Mouse (Mus musculus) embryonic facial prominence, embryonic 11.5 days (tissue): ENCODE measurements at regions not wholly inside any gene's neighbourhood (a gene's known extent, or its start where the extent isn't known, plus 50 kb on each side); places are given as distances from the start of the nearest gene placed in this dataset.
A peak's percentile ranks its signal among the peaks of the same experiment; 100 is the strongest.
"Not testable (repeated sequence)": the region's sequence is repeated elsewhere in the genome, so short reads cannot be mapped to it uniquely, and the experiment has no call there.

ENCODE experiments used
- ATAC-seq: fragments of 200-750 bp; cut with Nextera tagmentation; replicated peaks from 2 replicates; pipeline ENCODE4 v1.8.0; 2017; ENCODE audit warnings: low read depth; ENCODE audit not compliant: insufficient number of reproducible peaks, low FRiP score, low TSS enrichment
- DNase-seq: peaks from one replicate; pipeline ENCODE4 v3.0.0-alpha.2; 2015; ENCODE audit warnings: low spot score
- H3K27ac ChIP-seq: fragments of 300-500 bp; sonication (generic); replicated peaks from 2 replicates; pipeline ENCODE4 v1.5.1; 2014; ENCODE audit warnings: mild to moderate bottlenecking, low read depth, low read length, control low read depth
- H3K27me3 ChIP-seq: fragments of 300-500 bp; sonication (generic); 2 replicates; pipeline ENCODE4 v1.6.1; 2014; ENCODE audit warnings: mild to moderate bottlenecking, low read length, moderate library complexity, mixed read lengths; ENCODE audit not compliant: control insufficient read depth, insufficient read depth
- H3K36me3 ChIP-seq: fragments of 300-500 bp; sonication (generic); replicated peaks from 2 replicates; pipeline ENCODE4 v1.6.1; 2014; ENCODE audit warnings: low read depth, mild to moderate bottlenecking, low read length, moderate library complexity, mixed read lengths; ENCODE audit not compliant: control insufficient read depth, insufficient read depth
- H3K4me1 ChIP-seq: fragments of 300-500 bp; sonication (generic); 2 replicates; pipeline ENCODE4 v1.6.1; 2014; ENCODE audit warnings: low read length, mixed read lengths; ENCODE audit not compliant: control insufficient read depth, insufficient read depth
- H3K4me2 ChIP-seq: fragments of 300-500 bp; sonication (generic); 2 replicates; pipeline ENCODE4 v1.6.1; 2014; ENCODE audit warnings: low read depth, mild to moderate bottlenecking, control low read depth, low read length, moderate library complexity
- H3K4me3 ChIP-seq: fragments of 300-500 bp; sonication (generic); 2 replicates; pipeline ENCODE4 v1.5.1; 2014; ENCODE audit warnings: low read depth, low read length, control low read depth
- H3K9ac ChIP-seq: fragments of 300-500 bp; sonication (generic); replicated peaks from 2 replicates; pipeline ENCODE4 v1.6.1; 2014; ENCODE audit warnings: mild to moderate bottlenecking, control low read depth, low read length
- H3K9me3 ChIP-seq: fragments of 300-500 bp; sonication (generic); replicated peaks from 2 replicates; pipeline ENCODE4 v1.6.1; 2016; ENCODE audit warnings: mild to moderate bottlenecking, low read length, inconsistent platforms, mixed read lengths; ENCODE audit not compliant: control insufficient read depth
- WGBS: fragments of 180-500 bp; shearing (Covaris S2); extraction: QIAGEN DNeasy Blood & Tissue Kit; methylation state at CpG from one replicate; pipeline ENCODE4 v1.1.7; 2014; 5-methylcytosine and 5-hydroxymethylcytosine counted together

DNA sequence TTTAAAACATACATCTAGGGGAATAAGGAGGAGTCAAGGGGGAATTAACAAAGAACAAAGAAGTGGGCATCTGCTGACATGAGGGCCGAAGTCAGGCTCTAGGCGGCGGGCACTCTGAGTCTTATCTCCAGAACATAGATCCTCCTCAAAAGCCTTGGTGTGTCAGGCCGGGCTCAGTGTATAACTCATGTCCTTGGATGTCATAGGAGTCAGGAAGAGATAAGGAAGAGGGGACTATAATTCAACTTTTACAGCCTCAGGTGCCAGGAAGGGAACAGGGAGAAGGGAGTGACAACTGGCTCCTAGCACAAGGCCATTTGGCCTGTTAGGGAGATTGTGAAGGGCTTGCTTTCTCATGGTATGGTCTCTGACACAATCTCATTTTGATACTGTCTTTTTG, 185.9 kb upstream of the Ube2e2 start:
- H3K4me3 ChIP-seq, H3K36me3 ChIP-seq: not testable (repeated sequence)
- 96% methylated on average over 4 of the region's 4 CpGs for WGBS

DNA sequence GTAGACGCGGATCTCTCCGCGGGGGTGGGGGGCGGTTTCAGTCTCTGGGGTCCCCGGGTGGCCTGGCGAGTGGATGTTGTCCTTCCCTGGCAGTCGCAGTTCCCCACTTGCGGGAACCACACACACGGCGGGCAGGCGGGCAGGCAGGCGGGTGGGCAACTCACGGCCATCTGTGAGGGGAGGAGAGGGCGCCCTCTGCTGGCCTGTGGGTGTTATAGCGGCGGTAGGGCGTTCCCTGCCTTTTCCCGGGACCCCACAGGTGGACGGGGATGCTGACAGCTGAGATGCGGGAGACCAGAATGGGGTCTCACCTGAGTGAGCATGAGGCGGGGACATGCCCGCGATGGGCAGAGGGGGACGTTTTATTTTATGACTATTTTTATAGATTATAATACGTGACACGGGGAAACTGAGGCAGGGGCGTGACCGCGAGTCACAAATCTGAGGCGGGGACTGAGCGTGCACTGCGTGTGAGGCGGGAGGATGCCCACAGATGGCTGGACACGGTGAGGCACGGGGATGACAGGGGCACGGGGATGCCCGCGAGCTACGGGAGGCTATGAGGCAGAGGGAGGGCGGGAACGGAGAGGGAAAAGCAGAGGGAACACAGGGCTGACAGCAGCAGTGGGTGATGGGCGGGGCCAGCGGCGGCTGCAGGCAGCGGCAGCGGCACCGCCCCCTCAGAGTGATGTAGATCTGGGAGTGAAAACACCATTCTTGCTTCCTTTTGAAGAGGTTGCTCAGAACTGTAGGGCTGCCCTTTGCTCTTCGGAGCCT, 148.1 kb upstream of the Ube2e2 start:
- Histone ChIP-seq H3K36me3 (no peaks in the 10 kb centered on the region), H3K9ac (no peak overlapping the region; the same call in 1 of the 2 replicates), H3K4me3 (peak overlapping the region; percentile 36), H3K4me1 (no peaks in the 10 kb centered on the region), H3K9me3 (no peaks in the 10 kb centered on the region), H3K27me3 (no peaks in the 10 kb centered on the region), H3K4me2 (peak overlapping the region; percentile 74), H3K27ac (no peak overlapping the region)
- WGBS = 2% methylated on average over 48 of the region's 49 CpGs
- ATAC-seq (peak; percentile 90), DNase-seq (peak; percentile 78)

More for the DNA sequence above, 185.9 kb upstream of the Ube2e2 start:
- H3K27ac ChIP-seq, H3K9ac ChIP-seq, DNase-seq, H3K4me2 ChIP-seq, H3K9me3 ChIP-seq, ATAC-seq, H3K27me3 ChIP-seq, H3K4me1 ChIP-seq: not testable (repeated sequence)

- Histone ChIP-seq H3K9ac (no peak overlapping the region), H3K36me3 (no peaks in the 10 kb centered on the region), H3K4me1 (no peaks in the 10 kb centered on the region), H3K27ac (no peak overlapping the region), H3K27me3 (no peaks in the 10 kb centered on the region), H3K4me2 (no peak overlapping the region), H3K4me3 (no peak overlapping the region), H3K9me3 (no peaks in the 10 kb centered on the region)
- ATAC-seq = no peak
- WGBS = 53% methylated on average over 2 of the region's 2 CpGs
- DNase-seq = no peak
Observed at GRCm38 (mm10) chr14:19020102-19020501, 126.0 kb upstream of the Ube2e2 start.

GRCm38 (mm10) chr14:19015406-19015805, 121.3 kb upstream of the Ube2e2 start:
- no peak for ATAC-seq
- Histone ChIP-seq H3K27ac (no peak overlapping the region), H3K4me1 (no peaks in the 10 kb centered on the region), H3K27me3 (no peaks in the 10 kb centered on the region), H3K9me3 (no peaks in the 10 kb centered on the region), H3K4me3 (no peak overlapping the region), H3K36me3 (no peaks in the 10 kb centered on the region), H3K9ac (no peak overlapping the region), H3K4me2 (no peak overlapping the region)
- no peak for DNase-seq
- WGBS = 64% methylated on average over 4 of the region's 4 CpGs

- H3K9ac ChIP-seq, H3K4me1 ChIP-seq, H3K4me2 ChIP-seq, H3K4me3 ChIP-seq, H3K27me3 ChIP-seq, H3K9me3 ChIP-seq, H3K27ac ChIP-seq, ATAC-seq, DNase-seq, H3K36me3 ChIP-seq: not testable (repeated sequence)
- WGBS = 78% methylated on average over 2 of the region's 2 CpGs
Observed at GRCm38 (mm10) chr14:19013558-19013957, 119.5 kb upstream of the Ube2e2 start.

GRCm38 (mm10) chr14:18983901-18984300, 89.8 kb upstream of the Ube2e2 start:
- H3K4me3 ChIP-seq = no peak overlapping the region
- 83% methylated on average over 3 of the region's 3 CpGs for WGBS
- H3K9ac ChIP-seq = no peak overlapping the region
- ATAC-seq = no peak
- H3K36me3 ChIP-seq = no peaks in the 10 kb centered on the region
- no peak overlapping the region for H3K4me2 ChIP-seq
- H3K9me3 ChIP-seq = no peaks in the 10 kb centered on the region
- no peak for DNase-seq
- H3K27ac ChIP-seq = no peak overlapping the region
- no peaks in the 10 kb centered on the region for H3K4me1 ChIP-seq
- no peaks in the 10 kb centered on the region for H3K27me3 ChIP-seq

GRCm38 (mm10) chr14:18963864-18964263, 69.8 kb upstream of the Ube2e2 start:
- Histone ChIP-seq H3K4me3 (no peak overlapping the region), H3K9me3 (no peaks in the 10 kb centered on the region), H3K27me3 (no peaks in the 10 kb centered on the region), H3K4me1 (no peaks in the 10 kb centered on the region), H3K4me2 (no peak overlapping the region), H3K9ac (no peak overlapping the region), H3K27ac (no peak overlapping the region), H3K36me3 (no peaks in the 10 kb centered on the region)
- 81% methylated on average over 1 of the region's 1 CpGs for WGBS
- ATAC-seq = no peak
- no peak for DNase-seq

DNA sequence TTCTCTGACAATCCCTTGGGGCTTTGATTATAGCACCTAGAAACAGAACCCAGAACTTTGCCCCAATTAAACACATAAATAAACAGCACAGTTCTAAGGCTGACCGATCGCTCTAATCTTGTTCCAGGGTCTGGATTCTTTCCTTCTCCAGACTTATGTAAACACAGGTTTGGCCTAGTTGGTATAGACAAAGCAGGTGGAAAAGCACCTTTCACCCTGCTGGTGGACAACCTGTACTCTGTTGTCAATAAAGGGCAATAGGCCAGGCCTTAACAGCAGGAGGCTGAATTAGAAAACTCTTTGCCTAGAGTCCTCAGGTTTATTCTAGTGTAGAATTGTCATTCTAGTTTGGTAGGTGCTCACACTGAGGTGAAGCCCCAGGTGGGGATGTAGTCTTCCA, 69.2 kb upstream of the Ube2e2 start:
- H3K36me3 ChIP-seq = no peaks in the 10 kb centered on the region
- H3K27me3 ChIP-seq = no peaks in the 10 kb centered on the region
- ATAC-seq (no peak), DNase-seq (no peak)
- no peak overlapping the region for H3K9ac ChIP-seq
- no peak overlapping the region for H3K27ac ChIP-seq
- H3K4me3 ChIP-seq = no peak overlapping the region
- H3K4me2 ChIP-seq = no peak overlapping the region
- 80% methylated on average over 2 of the region's 2 CpGs for WGBS
- H3K9me3 ChIP-seq = no peaks in the 10 kb centered on the region
- H3K4me1 ChIP-seq = no peaks in the 10 kb centered on the region
